Mouse (Mus musculus): ENCODE measurements around the gene Ggt5. TPM values are rescaled to one million over a fixed set of nuclear protein-coding genes. Genes with fewer than 3 reads are reported as not detected.

Gene Ggt5
- polyA plus RNA-seq, 1 experiment, result 4.5 TPM

DNA sequence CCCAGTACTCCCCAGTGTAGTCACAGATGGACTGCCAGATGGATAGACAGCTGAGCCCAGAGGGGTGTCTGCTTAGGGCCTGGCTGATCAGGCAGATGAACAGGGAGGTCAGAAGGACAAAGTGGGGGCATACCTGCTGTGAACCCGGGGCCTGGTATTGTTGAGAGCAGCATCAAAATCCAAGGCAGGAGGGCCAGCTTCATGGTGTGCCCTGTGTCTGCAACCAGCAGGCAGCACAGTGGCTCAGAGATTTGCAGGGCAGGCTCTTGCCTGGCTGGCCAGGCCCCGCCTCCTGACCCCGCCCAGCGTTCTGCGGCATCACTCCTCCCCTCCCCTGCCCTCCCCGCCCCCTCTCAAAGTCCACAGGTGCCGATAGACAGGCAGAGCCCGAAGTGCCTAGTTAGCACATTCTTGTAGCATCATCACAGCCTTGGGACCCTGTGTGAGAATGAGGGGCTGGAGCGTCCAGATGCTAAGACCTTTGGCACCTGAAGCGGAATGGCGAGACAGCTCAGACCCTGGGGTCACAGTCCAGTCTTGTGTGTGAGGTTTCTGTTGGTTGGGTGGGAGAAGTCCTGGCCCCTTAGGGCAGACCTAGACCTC is 54.7 kb downstream of the Ggt5 start, which contains the start of gene Susd2:
Susd2 (minus strand) TSS at position 268 of the 603 bp plus-strand sequence.
- peaks cover 25% of the 10 kb centered on the region for H3K27me3 ChIP-seq (replicated peaks)
- peaks cover 48% of the 10 kb centered on the region for H3K36me3 ChIP-seq (replicated peaks; ENCODE audit: low read length)
- no peak for TF ChIP-seq GATA1 (IDR thresholded peaks at IDR 0.05; ENCODE audit: borderline replicate concordance, low read length)
- no peak within 1 kb of the TSS for H3K4me3 ChIP-seq (replicated peaks)
- H3K9me3 ChIP-seq, result no peaks in the 10 kb centered on the region
- peaks cover 34% of the 10 kb centered on the region for H3K4me1 ChIP-seq

DNA sequence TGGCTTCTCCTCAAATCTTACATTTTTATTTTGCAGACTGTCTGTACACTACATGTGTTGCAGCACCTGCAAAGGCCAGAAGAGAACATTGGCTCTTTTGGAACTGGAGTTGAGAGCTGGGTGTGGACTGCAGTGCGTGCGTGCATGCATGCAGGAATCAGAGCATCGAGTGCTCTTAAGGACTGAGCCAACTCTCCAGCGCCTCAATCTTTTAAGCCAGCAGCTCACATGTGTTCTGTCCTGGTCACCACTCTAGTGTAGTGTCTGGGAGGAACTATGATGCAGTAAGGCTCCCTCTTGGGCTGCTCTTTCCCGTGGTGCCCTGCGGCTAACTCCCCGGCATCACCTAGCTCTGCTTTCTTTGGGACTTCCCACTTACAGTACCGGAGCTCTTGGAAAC is 56.5 kb downstream of the Ggt5 start:
- H3K4me3 ChIP-seq (replicated peaks), result no peak overlapping the region
- peaks cover 38% of the 10 kb centered on the region for H3K4me1 ChIP-seq
- no peaks in the 10 kb centered on the region for H3K9me3 ChIP-seq
- peaks cover 10% of the 10 kb centered on the region for H3K27me3 ChIP-seq (replicated peaks)
- TF ChIP-seq FLI1 (IDR thresholded peaks at IDR 0.05; ENCODE audit: low read length) (no peak), GATA1 (IDR thresholded peaks at IDR 0.05; ENCODE audit: borderline replicate concordance, low read length) (no peak)
- H3K36me3 ChIP-seq (replicated peaks; ENCODE audit: low read length), result peaks cover 66% of the 10 kb centered on the region

DNA sequence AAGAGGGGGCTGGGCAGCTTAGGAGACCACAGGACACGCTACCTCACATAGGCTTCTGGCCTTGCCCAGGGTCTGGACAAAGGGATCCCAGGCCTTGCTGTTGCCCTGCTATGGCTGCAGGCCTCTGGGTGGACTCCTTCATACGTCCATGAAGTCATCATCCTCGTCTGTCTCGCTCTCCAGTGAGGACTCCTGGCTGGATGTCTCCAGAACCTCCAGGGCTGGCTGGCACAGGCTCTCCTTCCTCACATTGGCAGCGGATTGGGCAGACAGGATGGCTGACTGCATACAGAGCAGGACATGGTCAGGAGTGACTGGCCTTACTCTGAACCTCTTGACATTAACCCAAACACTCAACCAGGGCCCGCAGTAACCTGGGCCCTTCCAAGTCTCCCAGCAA is 57.3 kb downstream of the Ggt5 start:
- Histone ChIP-seq H3K4me1 (peaks cover 37% of the 10 kb centered on the region), H3K9me3 (no peaks in the 10 kb centered on the region), H3K4me3 (replicated peaks) (no peak overlapping the region), H3K27me3 (replicated peaks) (peaks cover 2% of the 10 kb centered on the region), H3K36me3 (replicated peaks; ENCODE audit: low read length) (peaks cover 73% of the 10 kb centered on the region)
- TF ChIP-seq FLI1 (IDR thresholded peaks at IDR 0.05; ENCODE audit: low read length) (no peak; the same call in 1 of the 2 replicates), GATA1 (IDR thresholded peaks at IDR 0.05; ENCODE audit: borderline replicate concordance, low read length) (no peak)

DNA sequence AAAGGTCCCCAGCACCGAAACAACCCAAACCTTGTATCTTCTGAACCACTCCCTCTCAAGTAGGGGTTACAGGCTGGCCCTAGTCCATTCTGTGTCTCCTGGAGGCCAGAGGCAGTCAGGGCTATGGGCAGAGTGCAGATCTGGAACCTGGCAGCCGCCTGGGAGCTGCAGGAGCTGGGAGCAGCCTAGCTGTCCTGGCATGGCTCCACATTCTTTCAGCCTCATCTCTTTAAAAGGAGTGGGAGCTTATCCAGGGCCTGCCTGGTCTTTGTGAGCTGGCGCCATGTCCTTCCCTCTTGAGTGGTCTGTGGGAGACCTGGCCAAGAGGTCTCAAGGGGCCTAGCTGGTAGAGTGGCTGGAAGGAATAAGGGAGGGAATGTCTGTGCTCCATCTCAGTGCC is 58.2 kb downstream of the Ggt5 start:
- Histone ChIP-seq H3K36me3 (replicated peaks; ENCODE audit: low read length) (peaks cover 83% of the 10 kb centered on the region), H3K9me3 (no peaks in the 10 kb centered on the region), H3K27me3 (replicated peaks) (no peaks in the 10 kb centered on the region), H3K4me3 (replicated peaks) (no peak overlapping the region), H3K4me1 (peaks cover 30% of the 10 kb centered on the region)
- no peak for TF ChIP-seq GATA1 (IDR thresholded peaks at IDR 0.05; ENCODE audit: borderline replicate concordance, low read length)
- TF ChIP-seq FLI1 (IDR thresholded peaks at IDR 0.05; ENCODE audit: low read length), result no peak

DNA sequence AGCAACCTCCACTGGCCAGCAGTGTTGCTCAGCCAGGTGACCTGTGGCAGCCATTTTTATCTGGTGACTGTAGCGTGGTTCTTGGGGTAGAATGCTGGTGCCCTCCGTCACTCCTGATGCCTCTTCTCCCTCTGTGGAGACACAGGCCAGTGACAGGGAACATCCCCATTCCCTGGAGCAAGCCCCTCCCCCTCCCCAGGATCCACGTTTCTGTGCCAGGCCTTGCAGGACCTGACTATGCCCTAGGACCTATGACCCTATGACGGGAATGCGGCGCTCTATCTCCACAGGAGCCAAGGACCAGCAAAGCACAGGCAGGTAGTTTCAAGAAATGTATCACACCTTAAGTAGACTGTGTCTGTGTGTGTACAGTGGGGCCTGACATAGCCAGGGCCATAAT is 59.0 kb downstream of the Ggt5 start:
- Histone ChIP-seq H3K4me1 (peaks cover 30% of the 10 kb centered on the region), H3K9me3 (no peaks in the 10 kb centered on the region), H3K27me3 (replicated peaks) (no peaks in the 10 kb centered on the region), H3K36me3 (replicated peaks; ENCODE audit: low read length) (peaks cover 90% of the 10 kb centered on the region), H3K4me3 (replicated peaks) (no peak overlapping the region)
- no peak for TF ChIP-seq GATA1 (IDR thresholded peaks at IDR 0.05; ENCODE audit: borderline replicate concordance, low read length)

DNA sequence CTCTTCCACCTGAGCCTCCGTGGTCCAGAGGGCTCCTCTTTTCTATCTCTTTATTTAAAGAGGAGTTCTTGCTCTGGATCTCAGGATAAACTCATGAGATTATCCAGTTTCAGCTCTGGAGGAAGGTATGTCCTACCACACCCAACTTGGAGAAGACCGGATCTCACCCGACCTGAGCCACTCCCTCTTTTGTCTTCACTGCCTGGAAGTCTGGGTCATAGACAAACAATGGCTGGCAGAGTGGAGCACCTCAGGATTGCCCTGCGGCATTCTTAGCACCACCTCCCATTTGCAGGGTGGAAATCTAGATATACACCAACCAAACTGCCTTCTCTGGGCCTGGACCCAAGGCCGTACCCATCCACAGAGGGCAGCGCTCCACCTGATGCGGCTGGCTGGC is 59.9 kb downstream of the Ggt5 start:
- TF ChIP-seq FLI1 (IDR thresholded peaks at IDR 0.05; ENCODE audit: low read length) (no peak), GATA1 (IDR thresholded peaks at IDR 0.05; ENCODE audit: borderline replicate concordance, low read length) (no peak)
- no peak overlapping the region for H3K4me3 ChIP-seq (replicated peaks)
- H3K4me1 ChIP-seq, result peaks cover 22% of the 10 kb centered on the region
- no peaks in the 10 kb centered on the region for H3K9me3 ChIP-seq
- H3K36me3 ChIP-seq (replicated peaks; ENCODE audit: low read length), result peaks cover 99% of the 10 kb centered on the region
- H3K27me3 ChIP-seq (replicated peaks), result no peaks in the 10 kb centered on the region

DNA sequence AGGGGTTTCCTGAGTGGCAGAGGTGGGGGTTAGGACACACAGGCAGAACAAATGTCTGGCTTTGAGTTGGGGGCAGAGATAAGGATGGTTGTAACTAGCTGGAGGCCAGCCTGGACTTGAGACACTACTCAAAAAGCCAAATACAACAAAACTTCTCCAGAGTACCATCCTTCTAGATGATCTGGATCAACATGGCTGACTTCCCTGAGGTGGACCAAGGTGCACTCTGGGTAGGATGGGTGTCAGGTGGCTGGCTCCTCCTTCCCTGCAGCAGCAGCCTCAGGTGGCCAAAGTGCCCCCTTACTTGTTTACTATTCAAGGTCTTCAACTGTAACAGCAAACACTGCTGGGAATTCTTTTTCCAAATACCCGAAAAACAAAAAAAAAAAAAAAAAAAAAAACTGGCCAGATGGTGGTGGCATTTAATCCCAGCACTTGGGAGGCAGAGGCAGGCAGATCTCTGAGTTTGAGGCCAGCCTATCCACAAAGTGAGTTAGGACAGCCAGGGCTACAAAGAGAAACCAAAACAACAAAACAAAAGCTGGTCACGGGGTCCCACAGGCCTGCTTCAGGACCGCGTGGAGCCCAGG is 60.4 kb downstream of the Ggt5 start:
- TF ChIP-seq GATA1 (IDR thresholded peaks at IDR 0.05; ENCODE audit: borderline replicate concordance, low read length) (no peak), FLI1 (IDR thresholded peaks at IDR 0.05; ENCODE audit: low read length) (no peak)

DNA sequence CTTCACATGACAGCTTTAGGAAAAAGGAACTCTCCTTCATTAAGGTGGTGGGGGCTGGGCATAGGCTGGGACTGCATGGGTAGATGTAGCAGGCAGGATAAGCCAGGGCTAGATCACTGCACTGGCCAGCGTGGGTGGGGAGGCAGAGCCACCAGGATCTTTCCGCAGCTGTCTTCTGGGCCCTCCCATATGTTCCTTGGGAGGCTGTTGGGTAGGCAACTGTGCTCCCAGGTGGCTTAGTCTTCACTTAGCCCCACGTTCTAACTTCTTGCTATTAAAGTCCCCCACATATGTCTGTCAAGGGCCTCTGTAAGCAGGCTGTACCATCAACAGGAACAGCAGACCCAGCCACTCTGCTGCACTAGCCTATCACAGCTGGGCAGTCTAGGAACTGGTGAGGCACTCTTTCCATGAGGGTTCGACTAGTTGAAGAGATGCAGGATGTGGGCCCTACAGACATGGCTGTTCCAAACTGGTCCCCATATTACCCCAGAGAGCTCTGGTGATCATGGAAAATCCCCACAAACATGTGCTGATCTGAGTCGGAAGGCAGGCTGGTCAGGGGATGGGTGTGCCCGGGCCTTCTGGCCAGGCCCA is 61.3 kb downstream of the Ggt5 start:
- H3K4me3 ChIP-seq (replicated peaks), result no peak overlapping the region
- peaks cover 20% of the 10 kb centered on the region for H3K4me1 ChIP-seq
- TF ChIP-seq GATA1 (IDR thresholded peaks at IDR 0.05; ENCODE audit: borderline replicate concordance, low read length), result no peak
- no peak for TF ChIP-seq FLI1 (IDR thresholded peaks at IDR 0.05; ENCODE audit: low read length)
- H3K36me3 ChIP-seq (replicated peaks; ENCODE audit: low read length), result peaks cover 100% of the 10 kb centered on the region
- no peaks in the 10 kb centered on the region for H3K27me3 ChIP-seq (replicated peaks)
- H3K9me3 ChIP-seq, result no peaks in the 10 kb centered on the region

More for the DNA sequence above, 60.4 kb downstream of the Ggt5 start:
- Histone ChIP-seq H3K36me3 (replicated peaks; ENCODE audit: low read length) (peaks cover 100% of the 10 kb centered on the region), H3K4me3 (replicated peaks) (no peak overlapping the region), H3K9me3 (no peaks in the 10 kb centered on the region), H3K4me1 (peaks cover 20% of the 10 kb centered on the region), H3K27me3 (replicated peaks) (no peaks in the 10 kb centered on the region)

DNA sequence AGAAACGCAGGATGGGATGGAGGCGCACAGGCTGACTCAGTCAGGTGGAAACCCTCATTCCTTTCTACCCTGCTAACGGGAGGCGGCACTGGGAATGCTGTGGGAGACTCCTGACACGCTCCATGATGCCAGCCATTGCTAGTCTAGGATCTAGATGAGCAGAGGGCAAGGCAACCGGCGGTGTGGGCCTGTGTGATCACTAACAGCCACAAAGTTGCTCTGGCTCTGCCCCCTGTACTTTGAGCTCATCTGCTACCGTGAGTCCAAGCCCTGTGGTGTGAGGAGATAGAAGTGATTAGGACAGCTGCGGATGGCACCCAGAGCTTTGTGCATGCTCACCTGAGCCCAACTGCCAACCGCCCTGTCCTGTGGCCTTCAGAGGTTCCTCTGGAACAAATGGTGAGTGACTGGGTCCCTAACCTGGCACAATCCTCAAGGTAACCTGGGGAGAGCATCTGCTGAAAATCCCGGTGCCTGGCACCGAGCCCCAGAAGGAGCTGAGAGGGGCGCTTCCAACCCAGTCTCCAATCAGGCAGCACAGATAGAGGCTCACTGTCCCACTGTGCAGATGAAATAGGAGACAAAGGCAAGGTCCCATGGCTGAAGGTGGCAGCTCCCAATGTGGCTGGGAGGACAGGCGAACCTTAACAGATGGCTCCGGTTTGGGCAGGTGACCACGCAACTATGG is 62.4 kb downstream of the Ggt5 start:
- TF ChIP-seq FLI1 (IDR thresholded peaks at IDR 0.05; ENCODE audit: low read length) (no peak), GATA1 (IDR thresholded peaks at IDR 0.05; ENCODE audit: borderline replicate concordance, low read length) (no peak)
- Histone ChIP-seq H3K36me3 (replicated peaks; ENCODE audit: low read length) (peaks cover 100% of the 10 kb centered on the region), H3K27me3 (replicated peaks) (no peaks in the 10 kb centered on the region), H3K9me3 (no peaks in the 10 kb centered on the region), H3K4me1 (peaks cover 20% of the 10 kb centered on the region), H3K4me3 (replicated peaks) (no peak overlapping the region)

DNA sequence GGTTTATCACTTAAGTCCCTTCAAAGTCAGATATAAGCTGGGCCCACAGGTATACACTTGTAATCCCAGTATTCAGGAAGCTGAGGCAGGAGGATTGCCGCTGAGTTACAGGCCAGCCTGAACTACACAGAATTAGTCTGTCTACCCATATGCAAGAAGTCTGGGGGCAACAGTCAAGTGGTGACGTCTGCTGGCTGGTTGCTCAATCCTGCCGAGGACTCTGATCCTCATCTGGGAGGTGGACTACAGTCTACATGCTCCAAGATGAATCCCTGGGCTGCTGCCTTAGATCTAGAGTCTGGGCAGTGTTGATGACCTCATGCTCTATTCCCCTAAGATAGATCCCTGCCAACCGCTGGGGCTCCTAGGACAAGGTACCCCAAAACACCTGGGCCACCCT is 64.9 kb downstream of the Ggt5 start:
- no peak overlapping the region for H3K4me3 ChIP-seq (replicated peaks)
- H3K4me1 ChIP-seq, result peaks cover 22% of the 10 kb centered on the region
- peaks cover 100% of the 10 kb centered on the region for H3K36me3 ChIP-seq (replicated peaks; ENCODE audit: low read length)
- TF ChIP-seq GATA1 (IDR thresholded peaks at IDR 0.05; ENCODE audit: borderline replicate concordance, low read length), result no peak
- no peak for TF ChIP-seq FLI1 (IDR thresholded peaks at IDR 0.05; ENCODE audit: low read length)
- H3K27me3 ChIP-seq (replicated peaks), result no peaks in the 10 kb centered on the region
- no peaks in the 10 kb centered on the region for H3K9me3 ChIP-seq
